Mouse (Mus musculus): ENCODE measurements around the gene Fam69a.

The Fam69a gene

GRCm38 (mm10) chr5:107858963-107859362 is 127.9 kb downstream of the Fam69a start:
- in situ Hi-C loops (cut with MboI): no loop called here

Measured in mature B cell (primary cell).